Mouse (Mus musculus): ENCODE data around the gene Zfp445. TPM values are rescaled to one million over a fixed set of nuclear protein-coding genes. Genes with fewer than 3 reads are reported as not detected.

The Zfp445 gene
- polyA plus RNA-seq, 1 experiment from 2014 or later, result 66.5 TPM

Other genes starting within 250 kb of the Zfp445 start
- not detected in 2 replicates for gene Topaz1, start 118.7 kb downstream of the Zfp445 start, polyA plus RNA-seq (2015; fragmentation: Nextera tagmentation; extraction: Ambion mirVana)
- 7.0 and 8.1 TPM in 2 replicates for gene Tcaim, start 60.5 kb downstream of the Zfp445 start, polyA plus RNA-seq (2015; fragmentation: Nextera tagmentation; extraction: Ambion mirVana)
- gene Gm35549, start 22.0 kb downstream of the Zfp445 start, polyA plus RNA-seq (2015; fragmentation: Nextera tagmentation; extraction: Ambion mirVana), result 0.42 TPM in 1 of 2 replicates, not detected in the other
- gene Zkscan7, start 19.7 kb upstream of the Zfp445 start, polyA plus RNA-seq (2015; fragmentation: Nextera tagmentation; extraction: Ambion mirVana), result 4.1 and 5.8 TPM in 2 replicates
- gene Zfp105, start 57.1 kb upstream of the Zfp445 start, polyA plus RNA-seq (2015; fragmentation: Nextera tagmentation; extraction: Ambion mirVana), result 16.7 and 17.0 TPM in 2 replicates
- gene 1110059G10Rik, start 85.0 kb upstream of the Zfp445 start, polyA plus RNA-seq (2015; fragmentation: Nextera tagmentation; extraction: Ambion mirVana), result 25.5 and 29.9 TPM in 2 replicates
- 38.7 and 41.9 TPM in 2 replicates for gene Kif15, start 85.0 kb upstream of the Zfp445 start, polyA plus RNA-seq (2015; fragmentation: Nextera tagmentation; extraction: Ambion mirVana)
- gene Tmem42, start 155.3 kb upstream of the Zfp445 start, polyA plus RNA-seq (2015; fragmentation: Nextera tagmentation; extraction: Ambion mirVana), result 24.5 and 25.6 TPM in 2 replicates
- 0.36 and 0.46 TPM in 2 replicates for gene Tgm4, start 168.7 kb upstream of the Zfp445 start, polyA plus RNA-seq (2015; fragmentation: Nextera tagmentation; extraction: Ambion mirVana)
- 70.3 and 78.2 TPM in 2 replicates for gene Zdhhc3, start 247.2 kb upstream of the Zfp445 start, polyA plus RNA-seq (2015; fragmentation: Nextera tagmentation; extraction: Ambion mirVana)
- gene Exosc7, start 247.2 kb upstream of the Zfp445 start, polyA plus RNA-seq (2015; fragmentation: Nextera tagmentation; extraction: Ambion mirVana), result 103 and 108 TPM in 2 replicates

All from limb, embryonic 15.5 days (tissue).